In genomic region chr8:47501994-47502393, GRCm38 (mm10) we compare ENCODE assay signal across 30 mouse cellular contexts. TPM values are rescaled to one million over a fixed set of nuclear protein-coding genes. Genes with fewer than 3 reads are reported as not detected.
"Had no signal": no experiment of that assay in that cellular context is flagged by ENCODE, and none has a peak within 500 bp of the region (broad histone marks: within the 10 kb centered on the region; RNA-seq: fewer than 3 reads in every experiment).

No protein-coding gene starts in this region.

- DNase-seq: left cerebral cortex, postnatal 4 days; liver; liver, embryonic 13.5 days; liver, postnatal 0 days; lung, adult 18-20 months; lung, adult 2 months; lung, embryonic 14.5 days; lung, postnatal 10 days; lung, postnatal 14 days; lung, postnatal 36 days; lung, postnatal 4 days; midbrain, embryonic 14.5 days had no signal

- H3K27ac ChIP-seq: limb, embryonic 10.5 days; limb, embryonic 12.5 days; limb, embryonic 13.5 days; limb, embryonic 15.5 days; liver, embryonic 12.5 days; liver, embryonic 13.5 days; liver, embryonic 14.5 days; liver, embryonic 15.5 days; lung, embryonic 15.5 days; macrophage; midbrain, embryonic 10.5 days; midbrain, embryonic 12.5 days; midbrain, embryonic 13.5 days; midbrain, embryonic 15.5 days; neural tube, embryonic 12.5 days had no signal

- H3K4me1 ChIP-seq: limb, embryonic 10.5 days; limb, embryonic 12.5 days; limb, embryonic 13.5 days; limb, embryonic 15.5 days; liver, embryonic 12.5 days; liver, embryonic 13.5 days; liver, embryonic 15.5 days; lung, embryonic 15.5 days; megakaryocyte, embryonic 14.5 days; midbrain, embryonic 10.5 days; midbrain, embryonic 12.5 days; midbrain, embryonic 13.5 days; midbrain, embryonic 15.5 days; neural tube, embryonic 12.5 days had no signal

- H3K27me3 ChIP-seq: limb, embryonic 12.5 days; limb, embryonic 13.5 days; limb, embryonic 15.5 days; liver, embryonic 12.5 days; liver, embryonic 13.5 days; liver, embryonic 15.5 days; lung, embryonic 15.5 days; megakaryocyte, embryonic 14.5 days; midbrain, embryonic 12.5 days; midbrain, embryonic 13.5 days; midbrain, embryonic 15.5 days; neural tube, embryonic 12.5 days had no signal

- H3K4me3 ChIP-seq: limb, embryonic 10.5 days; limb, embryonic 12.5 days; limb, embryonic 13.5 days; limb, embryonic 15.5 days; liver, embryonic 12.5 days; liver, embryonic 13.5 days; liver, embryonic 15.5 days; lung, embryonic 15.5 days; megakaryocyte, embryonic 14.5 days; midbrain, embryonic 10.5 days; midbrain, embryonic 12.5 days; midbrain, embryonic 13.5 days; midbrain, embryonic 15.5 days; myocyte; neural tube, embryonic 12.5 days had no signal

- H3K9ac ChIP-seq: limb, embryonic 12.5 days; limb, embryonic 13.5 days; limb, embryonic 15.5 days; liver, embryonic 12.5 days; liver, embryonic 13.5 days; liver, embryonic 14.5 days; liver, embryonic 15.5 days; liver, postnatal 0 days; lung, embryonic 14.5 days; lung, embryonic 15.5 days; midbrain, embryonic 12.5 days; midbrain, embryonic 13.5 days; midbrain, embryonic 15.5 days; neural tube, embryonic 12.5 days had no signal

- H3K9me3 ChIP-seq: limb, embryonic 10.5 days; limb, embryonic 12.5 days; limb, embryonic 13.5 days; limb, embryonic 15.5 days; liver, embryonic 12.5 days; liver, embryonic 13.5 days; liver, embryonic 15.5 days; lung, embryonic 15.5 days; megakaryocyte, embryonic 14.5 days; midbrain, embryonic 10.5 days; midbrain, embryonic 12.5 days; midbrain, embryonic 13.5 days; midbrain, embryonic 15.5 days; neural tube, embryonic 12.5 days had no signal

RNA-seq across cellular contexts. Expression of gene Stox2, which starts 55.8 kb away (rescaled TPM):
- total RNA-seq: megakaryocyte-erythroid progenitor cell, adult 5-6 weeks; monocyte, adult 5-6 weeks had no signal
- polyA plus RNA-seq: macrophage, myocyte had no signal
